Mouse (Mus musculus) embryo, embryonic 10.5 days (tissue): ENCODE results near the gene Rpl35a.
A peak's percentile ranks its signal among the peaks of the same experiment; 100 is the strongest.
"Not testable (repeated sequence)": the region's sequence is repeated elsewhere in the genome, so short reads cannot be mapped to it uniquely, and the experiment has no call there.

Experiments used
- DNase-seq: peaks from one replicate; pipeline ENCODE4 v3.0.0-alpha.2; 2015; ENCODE audit warnings: low spot score

Rpl35a gene

DNA sequence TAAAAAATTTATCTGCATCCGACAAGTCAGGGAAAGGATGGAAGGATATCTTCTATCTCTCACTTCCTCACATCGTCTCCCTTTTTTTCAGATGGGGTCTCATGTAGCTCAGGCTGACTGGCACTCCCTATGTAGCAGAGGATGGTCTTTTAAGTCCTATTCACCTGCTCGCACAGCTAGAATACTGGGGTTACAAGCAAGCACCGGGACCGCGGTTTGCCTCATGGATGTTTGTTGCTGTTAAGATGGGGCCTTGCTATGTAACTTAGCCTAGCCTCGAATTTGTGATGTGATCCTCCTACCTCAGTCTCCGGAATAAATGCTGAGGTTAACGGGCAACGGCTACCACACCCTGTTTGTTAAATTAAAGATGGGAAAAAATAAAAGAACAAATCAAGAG lies 598 bp upstream of the Rpl35a start:
- no peak for DNase-seq

DNA sequence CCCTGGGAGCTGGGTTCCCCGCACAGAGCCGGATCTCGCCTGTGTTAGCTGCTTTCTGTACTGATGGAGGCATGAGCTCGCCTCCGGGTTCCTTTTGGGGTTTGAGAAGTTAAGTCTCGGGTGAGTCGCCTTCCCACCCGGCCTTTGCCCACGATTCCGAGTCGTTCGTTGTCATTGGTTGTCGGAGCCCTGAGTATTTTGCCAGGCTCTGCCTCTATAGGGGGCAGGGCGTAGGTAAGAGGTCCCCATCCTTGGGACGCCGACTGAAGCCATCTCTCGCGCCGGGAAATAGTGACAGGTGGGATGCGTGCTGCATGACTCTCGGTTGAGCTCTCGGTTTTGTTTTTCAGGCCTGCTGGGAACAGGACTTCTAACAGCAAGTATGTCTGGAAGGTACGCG lies 533 bp downstream of the Rpl35a start:
- no peak for DNase-seq

DNA sequence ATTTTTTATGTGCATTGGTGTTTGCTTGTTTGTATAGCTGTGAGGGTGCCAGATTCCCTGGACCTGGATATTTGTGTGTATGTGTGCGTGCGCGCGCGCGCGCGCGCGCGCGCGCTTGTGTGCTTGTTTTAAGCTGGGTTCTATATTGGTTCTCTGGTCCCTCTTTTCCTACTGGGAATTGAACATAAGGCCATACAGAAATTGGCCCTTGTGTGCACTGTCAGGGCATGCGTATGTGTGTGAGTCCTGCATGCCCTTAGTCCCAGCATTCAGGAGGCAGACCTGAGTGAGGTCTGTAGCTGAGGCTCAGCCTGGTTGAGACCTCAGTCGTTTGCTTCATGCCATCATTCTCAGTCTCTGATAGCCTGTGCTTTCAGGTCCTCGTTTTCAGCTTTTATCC lies 1.8 kb downstream of the Rpl35a start:
- DNase-seq, result no peak

DNA sequence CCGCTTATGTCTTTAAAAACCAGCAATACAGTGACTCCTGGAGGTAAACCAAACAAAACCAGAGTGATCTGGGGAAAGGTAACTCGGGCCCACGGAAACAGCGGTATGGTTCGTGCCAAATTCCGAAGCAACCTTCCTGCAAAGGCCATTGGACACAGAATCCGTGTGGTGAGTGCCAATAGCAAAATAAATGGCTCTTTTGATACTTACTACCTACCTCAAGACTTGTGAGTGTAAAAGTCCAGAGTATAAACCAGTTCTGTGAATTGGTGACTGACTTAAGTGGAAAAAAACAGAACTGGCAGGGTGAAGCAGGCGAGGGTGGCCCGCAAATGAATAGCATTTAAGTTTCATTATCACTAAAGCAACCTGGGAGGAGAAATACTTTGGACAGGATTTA lies 2.4 kb downstream of the Rpl35a start:
- not testable (repeated sequence) for DNase-seq

DNA sequence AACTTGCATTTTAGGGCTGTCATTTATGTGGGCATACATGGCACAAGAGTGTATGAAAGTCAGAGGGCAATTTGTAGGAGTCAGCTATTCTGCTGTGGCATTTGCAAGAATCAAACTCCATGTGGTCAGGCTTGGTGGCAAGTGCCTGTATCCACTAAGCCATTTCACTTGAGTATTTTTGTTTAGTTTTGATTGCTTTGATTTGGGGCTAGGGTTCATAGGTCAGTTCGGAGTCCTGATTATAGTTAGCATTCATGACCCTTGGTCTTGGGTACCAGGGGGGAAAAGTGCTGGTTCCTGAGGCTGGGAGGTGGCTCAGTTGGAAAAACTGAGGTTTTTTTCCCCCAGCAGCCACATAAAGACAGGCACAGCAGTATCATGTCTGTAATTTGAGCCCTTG lies 3.2 kb downstream of the Rpl35a start:
- no peak for DNase-seq

DNA sequence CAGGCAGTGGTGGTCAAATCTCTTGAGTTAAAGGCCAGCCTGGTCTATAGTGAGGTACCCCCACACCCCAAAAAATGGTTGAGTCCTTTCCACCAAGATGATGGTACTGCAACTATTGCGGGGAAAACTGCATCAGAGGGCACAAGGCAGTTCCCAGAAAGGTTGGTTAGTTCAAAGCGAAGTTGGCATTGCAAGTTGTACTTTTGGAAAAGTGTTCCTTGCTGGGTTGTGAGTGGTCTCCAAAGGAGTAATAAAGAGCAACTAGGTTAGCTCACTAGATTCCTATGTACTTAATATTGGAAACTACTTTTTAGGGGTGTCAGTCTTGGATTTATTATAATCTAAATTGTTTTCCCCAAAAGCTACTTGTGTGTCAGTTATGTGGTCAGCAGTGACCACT lies 4.7 kb downstream of the Rpl35a start:
- DNase-seq, result no peak

DNA sequence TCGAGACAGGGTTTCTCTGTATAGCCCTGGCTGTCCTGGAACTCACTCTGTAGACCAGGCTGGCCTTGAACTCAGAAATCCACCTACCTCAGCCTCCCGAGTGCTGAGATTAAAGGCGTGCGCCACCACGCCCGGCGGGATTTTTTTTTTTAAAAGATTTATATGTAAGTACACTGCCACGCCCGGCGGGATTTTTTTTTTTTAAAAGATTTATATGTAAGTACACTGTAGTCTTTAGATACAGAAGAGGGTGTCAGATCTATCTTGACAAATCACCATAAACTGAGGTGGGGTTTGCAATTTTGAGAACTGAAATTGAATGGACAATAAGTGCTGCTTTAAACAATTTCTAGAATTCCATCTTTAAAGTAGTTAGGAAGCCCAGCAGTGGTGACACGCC lies 5.1 kb downstream of the Rpl35a start:
- DNase-seq, result no peak

DNA sequence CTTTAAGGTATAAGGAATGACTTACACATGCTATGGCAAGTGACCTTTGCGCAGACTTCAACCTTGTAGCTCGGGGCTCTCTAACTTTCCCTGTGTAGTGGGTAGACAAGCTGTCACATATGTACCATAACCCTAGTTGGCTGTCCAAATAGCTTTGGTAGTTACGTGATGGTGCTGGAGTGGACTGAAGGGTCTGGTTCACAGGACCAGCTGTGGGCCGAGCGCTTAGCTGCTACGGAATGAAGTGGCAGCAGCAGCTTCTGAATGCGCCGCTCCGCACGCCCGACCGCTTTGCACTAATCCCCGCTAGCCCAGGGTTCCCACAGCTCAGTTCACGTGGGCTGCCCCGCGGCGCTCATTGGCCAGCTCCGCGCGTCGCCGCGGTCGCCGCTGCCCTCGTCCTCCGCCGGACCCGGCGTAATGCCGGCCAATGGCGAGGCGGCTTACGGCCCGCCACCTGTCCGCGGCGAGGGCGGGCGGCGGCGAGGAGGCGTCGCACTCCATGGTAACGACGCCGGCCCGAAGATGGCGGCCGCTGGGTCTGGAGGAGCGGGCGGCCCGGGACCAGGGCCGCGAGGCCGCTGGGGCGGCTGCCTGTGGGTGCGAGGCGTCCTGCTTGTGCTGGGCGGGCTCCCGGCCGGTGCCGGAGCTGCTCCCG lies 5.9 kb downstream of the Rpl35a start, which contains the start of gene Lmln:
Lmln (plus strand) TSS at position 498 of the 658 bp plus-strand sequence.
- peak; percentile 96 for DNase-seq

DNA sequence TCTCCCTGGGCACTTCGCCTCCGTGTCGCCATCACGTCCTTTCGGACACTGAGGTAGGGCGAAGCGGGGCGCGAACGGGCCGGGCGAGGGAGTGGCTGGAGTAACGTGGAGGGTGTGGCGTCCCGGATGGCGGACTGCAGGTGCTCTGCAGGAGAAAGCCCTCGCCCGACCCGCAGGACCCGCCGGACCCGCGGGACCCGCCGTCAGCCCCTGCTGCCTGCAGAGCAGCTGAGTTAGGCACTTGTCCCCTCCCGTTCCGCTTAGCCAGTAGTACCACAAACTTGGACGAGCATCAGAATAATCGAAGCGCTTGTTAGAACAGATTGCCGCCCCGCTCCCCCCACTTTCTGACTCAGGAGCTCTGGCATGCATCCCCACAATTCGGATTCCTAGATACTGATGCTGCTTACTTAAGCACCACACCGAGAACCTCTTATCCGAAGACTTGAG lies 6.5 kb downstream of the Rpl35a start:
- peak; percentile 46 for DNase-seq

DNA sequence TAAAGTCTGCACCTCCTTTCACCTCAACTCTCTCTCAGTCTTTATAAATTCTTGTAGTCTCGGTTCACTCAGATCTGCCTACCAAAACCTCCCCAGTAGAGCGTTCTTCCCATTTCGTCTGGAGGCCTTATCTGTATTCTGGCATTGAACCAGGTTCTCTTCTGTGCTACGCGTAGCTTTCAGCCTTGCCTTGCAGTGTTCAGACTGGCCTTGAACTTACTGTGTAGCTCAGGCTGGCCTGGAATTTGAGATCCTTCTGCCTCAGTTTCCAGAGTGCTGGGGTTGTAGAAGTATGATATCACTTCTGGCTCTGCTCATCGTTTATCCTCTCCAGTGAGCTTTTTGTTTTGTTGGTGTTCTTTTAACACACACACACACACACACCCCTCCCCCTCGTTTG lies 7.0 kb downstream of the Rpl35a start:
- no peak for DNase-seq

DNA sequence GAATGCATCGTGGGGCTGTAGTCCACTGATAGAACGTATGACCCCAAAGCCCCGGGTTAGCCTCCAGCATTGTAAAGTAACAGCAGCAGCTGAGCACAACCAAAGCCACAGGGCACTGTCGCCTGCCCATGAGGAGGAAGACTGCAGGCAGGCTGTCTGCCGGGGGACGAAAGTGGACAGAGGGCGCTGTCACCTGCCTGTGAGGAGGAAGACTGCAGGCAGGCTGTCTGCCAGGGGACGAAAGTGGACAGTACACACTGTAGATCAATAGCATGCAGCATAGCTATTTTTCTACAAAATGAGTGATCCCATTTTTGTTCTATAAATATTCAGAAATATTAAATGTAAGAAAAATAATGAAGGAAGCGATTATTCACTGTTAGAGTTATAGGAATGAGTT lies 8.4 kb downstream of the Rpl35a start:
- no peak for DNase-seq

DNA sequence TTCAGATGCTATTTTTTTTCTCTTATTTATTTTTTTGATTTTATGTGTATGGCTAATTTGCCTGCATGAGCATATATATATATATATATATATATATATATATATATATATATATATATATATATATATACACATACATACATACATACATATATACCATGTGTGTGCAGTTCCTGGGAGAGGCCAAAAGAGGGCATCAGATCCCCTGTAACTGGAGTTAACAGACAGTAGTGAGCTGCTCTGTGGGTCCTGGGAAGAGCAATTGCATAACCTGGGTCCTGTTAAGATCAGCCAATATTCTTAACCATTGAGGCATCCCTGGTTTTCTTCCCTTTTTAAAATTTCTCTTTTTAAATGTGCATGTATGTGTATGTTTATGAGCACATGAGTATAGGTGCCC lies 14.7 kb downstream of the Rpl35a start:
- no peak for DNase-seq

DNA sequence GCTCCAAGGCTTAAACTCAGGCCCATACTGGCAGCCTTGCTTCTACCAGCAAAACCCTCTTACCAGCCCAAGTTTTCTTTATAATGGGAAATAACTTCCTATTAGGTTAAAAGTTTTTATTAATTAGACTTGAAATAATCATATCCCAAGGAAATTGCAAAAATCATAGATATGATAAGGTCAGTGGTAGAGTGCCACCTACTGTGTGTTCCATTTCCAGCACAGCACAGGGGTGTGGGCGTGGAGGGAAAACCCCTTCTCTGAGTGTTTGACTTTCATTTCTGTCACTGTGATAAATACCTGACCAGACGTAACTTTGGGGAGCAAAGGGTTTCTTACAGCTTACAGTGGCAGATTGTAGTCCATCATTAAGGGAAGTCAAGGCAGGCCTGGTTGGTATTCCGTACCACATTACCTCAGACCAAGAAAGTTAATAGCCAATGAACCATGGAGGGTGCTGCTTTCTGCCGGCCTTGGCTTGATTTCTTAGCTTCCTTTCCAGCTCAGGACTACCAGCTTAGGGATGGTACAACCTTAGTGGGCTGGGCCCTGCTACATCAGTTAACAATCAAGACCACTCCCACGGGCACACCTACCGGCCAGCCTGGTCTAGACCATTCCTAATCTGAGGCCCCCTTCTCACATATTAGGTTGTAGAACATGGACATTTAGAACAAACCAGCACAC lies 16.8 kb downstream of the Rpl35a start:
- no peak for DNase-seq

DNA sequence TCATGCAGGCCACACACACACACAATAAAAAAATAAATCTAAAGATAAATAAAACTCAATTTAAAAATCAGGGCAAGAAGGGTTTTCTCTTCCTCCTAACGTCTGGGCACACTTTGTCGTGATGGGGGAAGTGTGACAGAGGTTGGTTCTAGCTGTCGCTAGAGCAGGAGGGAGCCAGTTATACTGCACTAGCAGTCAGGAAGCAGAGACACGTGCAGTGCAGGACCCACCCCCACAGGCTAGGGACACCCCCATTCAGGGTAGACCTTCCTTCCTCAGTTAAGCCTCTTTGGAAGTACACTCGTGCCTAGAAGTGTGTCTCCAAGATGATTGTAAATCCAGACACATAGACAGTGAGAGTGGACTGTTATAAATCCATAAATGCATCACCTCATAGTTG lies 18.7 kb downstream of the Rpl35a start:
- no peak for DNase-seq

DNA sequence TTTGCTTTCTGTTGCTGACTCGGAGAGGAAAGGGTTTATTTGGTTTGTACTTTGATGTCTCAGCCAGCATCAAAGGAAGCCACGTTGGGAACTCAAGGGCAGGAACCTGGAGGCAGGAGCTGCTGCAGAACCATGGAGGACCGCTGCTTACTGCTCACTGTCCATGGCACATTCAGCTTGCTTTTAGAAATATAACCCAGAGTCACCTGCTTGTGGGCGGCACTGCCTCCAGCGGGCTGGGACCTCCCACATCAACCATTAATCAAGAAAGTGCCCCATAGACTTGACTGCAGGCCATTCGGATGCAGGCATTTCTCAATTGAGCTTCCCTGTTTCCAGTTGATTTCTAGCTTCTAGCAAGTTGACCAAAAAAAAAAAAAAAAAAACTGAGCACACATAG lies 19.8 kb downstream of the Rpl35a start:
- no peak for DNase-seq

DNA sequence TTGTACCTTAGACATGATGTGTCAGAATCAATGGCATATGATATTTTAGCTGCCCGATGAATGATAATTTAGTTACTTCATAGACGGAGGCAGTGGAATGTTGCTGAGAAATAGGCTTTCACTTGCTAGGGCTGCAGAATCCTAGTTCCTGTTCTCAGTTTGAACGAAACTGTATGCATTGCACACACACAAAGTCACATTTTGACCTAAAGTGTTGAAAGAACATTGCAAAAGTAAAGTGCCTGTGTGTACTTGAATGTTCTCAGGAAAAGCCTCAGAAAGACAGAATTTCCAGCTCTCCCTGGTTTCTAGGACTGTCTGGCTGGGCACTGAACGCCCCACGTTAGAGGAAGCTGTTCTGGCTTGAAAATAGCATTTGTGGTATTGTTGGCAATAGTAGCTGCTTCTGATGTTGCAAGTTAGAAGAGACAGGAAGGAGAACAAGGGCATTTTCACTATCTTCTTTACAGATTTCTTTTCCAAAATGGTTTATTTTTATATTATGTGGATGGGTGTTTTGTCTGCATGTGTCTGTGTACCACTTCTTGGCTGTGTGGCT lies 20.9 kb downstream of the Rpl35a start:
- DNase-seq, result no peak

DNA sequence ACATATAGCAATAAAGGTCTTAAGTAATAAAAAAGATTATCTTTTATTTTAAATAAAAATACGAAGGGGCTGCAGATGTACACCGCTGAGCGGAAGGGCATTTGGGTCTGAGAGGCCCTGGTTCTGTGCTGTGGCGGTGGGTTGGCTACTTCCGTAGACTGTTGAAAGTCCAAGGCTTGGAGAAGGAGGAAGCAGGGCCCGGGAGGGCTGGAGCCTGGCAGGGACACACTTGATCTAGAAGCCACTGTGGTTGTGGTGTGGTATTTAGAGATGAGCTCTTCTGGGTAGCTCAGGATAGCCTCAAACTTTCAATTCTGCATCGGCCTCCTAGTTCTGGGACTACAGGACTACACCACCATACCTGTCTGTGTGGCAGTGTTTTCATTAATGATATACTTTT lies 23.8 kb downstream of the Rpl35a start:
- no peak for DNase-seq

DNA sequence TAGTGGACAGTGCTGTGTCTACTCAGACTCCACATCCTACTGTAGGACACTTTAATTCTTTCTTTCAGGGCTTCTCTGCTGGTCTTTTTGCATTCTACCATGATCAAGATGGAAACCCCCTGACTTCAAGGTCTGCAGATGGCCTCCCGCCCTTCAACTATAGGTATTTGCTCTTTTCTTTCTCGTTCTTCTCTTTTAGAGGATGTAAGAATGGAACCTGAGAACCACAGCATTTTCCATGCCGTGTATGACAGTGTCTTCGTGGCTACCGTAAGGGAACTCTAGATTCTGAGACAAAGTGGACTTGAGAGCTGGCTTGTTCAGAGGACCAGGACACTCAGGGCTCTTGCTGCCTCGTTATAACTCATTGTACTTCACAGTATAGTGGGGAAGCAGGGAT lies 26.7 kb downstream of the Rpl35a start:
- no peak for DNase-seq

DNA sequence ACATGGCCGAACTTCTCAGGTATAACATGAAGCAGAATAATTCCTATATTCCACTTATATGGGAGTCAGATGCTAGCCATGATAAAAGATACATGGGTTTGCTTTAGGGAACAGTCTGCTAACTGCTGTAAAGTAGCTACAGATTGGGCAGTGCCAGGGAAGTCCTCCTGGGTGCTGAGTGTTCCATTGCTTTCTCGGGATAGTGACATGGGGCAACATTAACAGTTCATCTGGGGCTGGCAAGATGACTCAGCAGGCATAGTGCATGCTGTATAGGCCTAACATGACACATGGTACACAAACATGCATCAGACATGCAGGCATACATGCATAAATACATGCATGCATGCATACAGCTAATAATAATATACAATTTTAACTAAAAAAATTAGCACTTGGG lies 27.7 kb downstream of the Rpl35a start:
- DNase-seq, result no peak

DNA sequence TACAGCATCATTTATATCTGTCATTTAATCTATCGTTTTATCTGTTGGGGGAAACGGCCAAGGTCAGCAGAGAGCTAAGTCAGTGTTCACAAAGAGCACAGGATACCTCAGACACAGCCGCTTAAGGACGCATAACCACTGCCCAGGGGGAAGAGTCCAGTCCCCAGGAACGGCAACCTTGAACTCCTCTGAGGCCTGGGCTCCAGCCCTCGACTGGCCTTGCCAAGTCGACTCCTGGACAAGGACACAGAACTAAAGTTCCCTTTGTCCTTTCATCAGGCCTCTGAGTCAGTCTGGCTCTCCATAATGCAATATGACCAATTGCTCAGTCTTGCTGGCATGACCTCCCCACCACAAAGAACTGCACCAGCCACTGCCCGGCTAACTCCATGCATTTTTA lies 29.4 kb downstream of the Rpl35a start:
- no peak for DNase-seq
